Mouse (Mus musculus): ENCODE measurements at regions not wholly inside any gene's neighbourhood (a gene's known extent, or its start where the extent isn't known, plus 50 kb on each side); places are given as distances from the start of the nearest gene placed in this dataset.

- TF ChIP-seq TAL1 (conservative IDR thresholded peaks at IDR 0.05; ENCODE audit: low read depth, low read length) (no peak), CTCF (IDR thresholded peaks at IDR 0.05; ENCODE audit: low read depth, low read length) (no peak), GATA1 (IDR thresholded peaks at IDR 0.05; ENCODE audit: borderline replicate concordance, low read length) (no peak)
Observed at GRCm38 (mm10) chr3:101209546-101209945, 78.2 kb downstream of the Cd2 start.

All from G1E (cell line).